Mouse (Mus musculus): ENCODE measurements around the gene Soga3. TPM values are rescaled to one million over a fixed set of nuclear protein-coding genes. Genes with fewer than 3 reads are reported as not detected.

The Soga3 gene
- polyA plus RNA-seq, 1 experiment: 19.6 TPM

- TF ChIP-seq GATA1 (IDR thresholded peaks at IDR 0.05; ENCODE audit: low read length): no peak
Observed at GRCm38 (mm10) chr10:29181046-29181445, 37.4 kb downstream of the Soga3 start.

GRCm38 (mm10) chr10:29193769-29194168 lies 50.1 kb downstream of the Soga3 start:
- no peak for TF ChIP-seq GATA1 (IDR thresholded peaks at IDR 0.05; ENCODE audit: low read length)

- TF ChIP-seq GATA1 (IDR thresholded peaks at IDR 0.05; ENCODE audit: low read length): no peak
Observed at GRCm38 (mm10) chr10:29196811-29197210, 53.2 kb downstream of the Soga3 start.

- no peak for TF ChIP-seq GATA1 (IDR thresholded peaks at IDR 0.05; ENCODE audit: low read length)
Observed at GRCm38 (mm10) chr10:29198642-29199041, 55.0 kb downstream of the Soga3 start, which contains the start of gene Gm49353. Gene Gm49353, plus strand, starts transcription at chr10:29198954.

GRCm38 (mm10) chr10:29199835-29200234 lies 56.2 kb downstream of the Soga3 start:
- TF ChIP-seq GATA1 (IDR thresholded peaks at IDR 0.05; ENCODE audit: low read length): no peak

GRCm38 (mm10) chr10:29200609-29201008 lies 57.0 kb downstream of the Soga3 start:
- no peak for TF ChIP-seq GATA1 (IDR thresholded peaks at IDR 0.05; ENCODE audit: low read length)

GRCm38 (mm10) chr10:29206730-29207129 lies 63.1 kb downstream of the Soga3 start:
- no peak for TF ChIP-seq GATA1 (IDR thresholded peaks at IDR 0.05; ENCODE audit: low read length)

GRCm38 (mm10) chr10:29208735-29209134 lies 65.1 kb downstream of the Soga3 start:
- TF ChIP-seq GATA1 (IDR thresholded peaks at IDR 0.05; ENCODE audit: low read length): no peak

GRCm38 (mm10) chr10:29211453-29211852 lies 67.8 kb downstream of the Soga3 start, which contains the start of gene 9330159F19Rik:
Gene 9330159F19Rik, plus strand, starts transcription at chr10:29211606.
- TF ChIP-seq GATA1 (IDR thresholded peaks at IDR 0.05; ENCODE audit: low read length): no peak

- no peak for TF ChIP-seq GATA1 (IDR thresholded peaks at IDR 0.05; ENCODE audit: low read length)
Observed at GRCm38 (mm10) chr10:29213534-29214100, 70.0 kb downstream of the Soga3 start.

GRCm38 (mm10) chr10:29216957-29217356 lies 73.3 kb downstream of the Soga3 start:
- no peak for TF ChIP-seq GATA1 (IDR thresholded peaks at IDR 0.05; ENCODE audit: low read length)

GRCm38 (mm10) chr10:29217451-29217850 lies 73.8 kb downstream of the Soga3 start:
- TF ChIP-seq GATA1 (IDR thresholded peaks at IDR 0.05; ENCODE audit: low read length): no peak

- no peak for TF ChIP-seq GATA1 (IDR thresholded peaks at IDR 0.05; ENCODE audit: low read length)
Observed at GRCm38 (mm10) chr10:29225329-29225728, 81.7 kb downstream of the Soga3 start.

GRCm38 (mm10) chr10:29231208-29231607 lies 87.6 kb downstream of the Soga3 start:
- no peak for TF ChIP-seq GATA1 (IDR thresholded peaks at IDR 0.05; ENCODE audit: low read length)

Other genes starting within 250 kb of the Soga3 start
- gene 2310057J18Rik, start 157.5 kb upstream of the Soga3 start, polyA plus RNA-seq (2012): not detected in 2 replicates
- not detected in 2 replicates for gene Gm49353, start 55.1 kb downstream of the Soga3 start, polyA plus RNA-seq (2012)
- 0.05 TPM in 2 replicates for gene 9330159F19Rik, start 67.8 kb downstream of the Soga3 start, polyA plus RNA-seq (2012)
- gene Echdc1, start 169.3 kb downstream of the Soga3 start, polyA plus RNA-seq (2012): 1.8 and 3.5 TPM in 2 replicates
- gene Rnf146, start 218.6 kb downstream of the Soga3 start, polyA plus RNA-seq (2012): 3.9 and 6.0 TPM in 2 replicates

Data from G1E-ER4 (cell line).